Mouse (Mus musculus): Measurements from ENCODE around the gene Six1.

Six1 gene

GRCm38 (mm10) chr12:73050305-73050704 is 3.4 kb downstream of the Six1 start:
- no peak for DNase-seq (ENCODE audit: extremely low read depth, low read depth)

- no peak for DNase-seq (ENCODE audit: extremely low read depth, low read depth)
Measured at GRCm38 (mm10) chr12:73049520-73050225, 4.0 kb downstream of the Six1 start.

DNA sequence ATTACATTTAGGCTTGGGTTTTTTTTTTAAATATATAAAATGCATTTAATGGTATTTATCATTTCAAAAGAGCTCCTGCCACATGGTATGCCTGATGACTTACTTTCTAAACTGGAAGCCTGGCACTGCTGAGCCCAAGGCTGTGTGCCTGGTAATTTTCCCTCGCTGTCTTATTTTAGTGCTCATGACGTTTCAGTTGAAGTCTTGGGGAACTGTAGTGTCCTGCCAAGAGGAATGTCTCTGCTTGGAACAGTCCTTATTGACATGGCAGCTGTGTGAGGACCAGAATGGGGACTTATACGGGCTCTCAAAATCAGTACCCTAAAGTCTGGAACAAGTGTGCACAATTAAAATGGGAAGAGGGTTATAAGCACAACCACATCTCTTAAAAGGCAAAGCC is 5.2 kb downstream of the Six1 start:
- no peak for DNase-seq (ENCODE audit: extremely low read depth, low read depth)

DNA sequence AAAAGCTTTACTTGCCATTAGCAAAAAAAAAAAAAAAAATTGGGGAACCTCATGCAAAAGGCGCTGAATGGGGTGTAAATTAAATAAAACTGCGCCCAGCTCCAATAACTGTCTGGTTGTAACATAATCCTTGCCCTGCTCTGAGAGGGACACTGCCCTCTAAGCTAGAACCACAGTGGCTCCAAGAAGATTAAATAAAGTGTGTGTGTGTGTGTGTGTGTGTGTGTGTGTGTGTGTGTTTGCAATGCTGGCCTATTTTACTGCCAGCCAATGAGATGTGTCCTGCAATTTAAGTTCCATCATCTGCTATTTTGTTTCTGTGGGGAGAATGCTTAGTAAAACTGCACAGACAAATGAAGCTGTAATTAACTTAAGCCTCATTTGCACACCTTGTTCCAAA is 6.1 kb downstream of the Six1 start:
- DNase-seq (ENCODE audit: extremely low read depth, low read depth) = no peak

DNA sequence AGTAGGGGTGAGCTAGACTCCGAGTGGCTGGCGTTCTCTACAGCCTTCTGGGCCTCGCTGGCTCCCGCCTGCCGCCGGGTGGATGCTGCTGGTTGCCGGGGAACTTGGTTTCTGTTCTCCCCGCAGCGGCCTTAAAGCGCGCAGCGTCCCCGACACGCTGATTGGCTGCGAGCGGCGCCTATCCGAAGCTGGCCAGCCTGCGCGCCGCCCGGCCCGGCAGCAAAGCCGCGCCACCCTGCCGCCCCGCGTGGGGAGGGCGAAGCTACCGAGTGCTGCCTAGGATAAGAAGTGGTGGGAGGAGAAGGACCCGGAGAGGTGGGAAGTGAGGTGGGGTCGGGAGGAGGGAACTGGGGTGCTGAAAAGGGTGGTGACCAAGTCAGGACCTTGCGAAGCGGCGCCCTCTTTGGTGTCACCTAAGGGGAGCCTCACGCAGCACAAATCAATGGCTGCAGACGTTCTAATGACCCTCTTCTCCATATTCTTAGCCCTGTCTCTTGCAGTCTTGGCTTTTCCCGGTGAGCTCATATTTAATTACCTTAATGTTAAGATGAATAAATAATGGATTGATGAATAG is 7.0 kb downstream of the Six1 start:
- DNase-seq (ENCODE audit: extremely low read depth, low read depth) = no peak

- DNase-seq (ENCODE audit: extremely low read depth, low read depth) = no peak
Measured at GRCm38 (mm10) chr12:73045724-73046606, 7.7 kb downstream of the Six1 start.

GRCm38 (mm10) chr12:73045046-73045723 is 8.5 kb downstream of the Six1 start:
- no peak for DNase-seq (ENCODE audit: extremely low read depth, low read depth)

DNA sequence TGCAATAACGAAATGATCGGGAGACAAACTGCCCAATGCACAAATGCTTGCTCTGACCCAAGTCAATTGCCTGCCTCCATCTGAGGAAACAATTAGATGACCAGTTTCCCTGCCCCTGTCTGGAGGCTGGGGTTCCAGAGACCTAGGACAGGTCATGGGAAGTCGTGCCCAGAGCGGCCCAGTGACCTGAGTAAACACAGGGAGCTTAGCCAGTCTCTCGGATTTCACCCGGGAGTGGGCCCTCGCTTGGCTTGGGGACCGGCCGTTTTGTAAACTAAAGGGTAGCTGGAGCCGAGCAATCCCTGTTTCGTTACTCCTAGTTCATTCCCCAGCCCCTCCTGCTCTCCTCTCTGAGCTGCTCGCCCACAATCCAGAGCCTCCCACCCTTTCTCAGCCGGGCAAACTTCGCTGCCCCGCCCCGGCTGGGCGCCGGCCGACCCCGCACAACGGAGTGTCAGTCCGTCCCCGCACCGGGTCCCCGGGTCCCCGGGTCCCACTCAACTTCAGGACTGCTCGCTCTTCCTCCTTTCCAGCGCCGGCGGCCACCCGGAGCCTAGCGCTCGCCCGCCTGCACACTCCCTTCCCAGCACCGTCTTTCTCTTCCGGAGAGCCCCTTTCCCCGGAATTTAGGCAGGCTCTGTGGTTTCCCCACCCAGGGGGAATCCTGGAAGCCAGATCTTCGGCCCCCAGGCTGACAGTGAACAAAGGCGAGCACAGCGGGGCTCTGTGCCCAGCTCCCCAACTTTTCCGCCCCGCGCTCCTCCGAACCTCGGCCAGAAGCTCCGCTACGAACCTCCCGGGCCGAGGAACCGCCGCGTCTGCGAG is 9.3 kb downstream of the Six1 start:
- no peak for DNase-seq (ENCODE audit: extremely low read depth, low read depth)

GRCm38 (mm10) chr12:73043396-73044167 is 10.1 kb downstream of the Six1 start:
- no peak for DNase-seq (ENCODE audit: extremely low read depth, low read depth)

DNA sequence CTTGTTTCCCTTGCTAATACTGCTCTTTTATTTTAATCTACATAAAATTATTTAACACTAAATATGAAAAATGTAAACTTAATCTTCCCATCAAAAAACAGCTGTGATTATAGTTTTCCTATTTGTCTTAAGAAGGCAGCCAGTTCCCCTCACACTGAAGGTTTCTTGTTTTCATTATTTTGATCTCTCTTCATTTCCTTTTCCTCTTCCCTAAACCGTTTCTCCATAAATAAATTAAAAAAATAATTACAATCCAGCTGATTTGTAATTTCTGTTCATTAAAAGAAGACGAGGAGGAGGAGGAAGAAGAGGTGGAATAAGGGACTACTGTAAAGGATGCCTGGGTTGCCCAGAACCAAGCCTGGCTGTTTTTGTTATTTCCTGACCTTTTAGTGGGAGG is 10.8 kb downstream of the Six1 start:
- DNase-seq (ENCODE audit: extremely low read depth, low read depth) = no peak

DNA sequence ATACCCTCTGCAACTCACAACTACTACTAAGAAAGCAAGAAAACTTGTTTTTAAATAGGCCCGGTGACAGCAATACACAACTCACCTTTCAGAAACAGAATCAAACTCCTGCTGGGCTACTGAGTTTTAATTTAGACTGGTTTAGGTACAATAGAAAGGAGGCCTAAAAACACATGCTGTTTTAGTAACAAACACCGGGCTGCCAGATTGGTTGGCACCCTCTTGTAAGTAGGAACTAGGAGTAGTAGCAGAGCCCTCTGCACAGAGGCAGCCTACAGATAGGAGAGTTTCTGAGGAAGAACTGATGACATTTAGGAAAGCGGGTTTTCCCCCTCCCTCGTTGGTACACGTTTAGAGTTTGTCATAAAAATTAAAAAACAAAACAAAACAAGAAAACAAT is 11.3 kb downstream of the Six1 start:
- no peak for DNase-seq (ENCODE audit: extremely low read depth, low read depth)

DNA sequence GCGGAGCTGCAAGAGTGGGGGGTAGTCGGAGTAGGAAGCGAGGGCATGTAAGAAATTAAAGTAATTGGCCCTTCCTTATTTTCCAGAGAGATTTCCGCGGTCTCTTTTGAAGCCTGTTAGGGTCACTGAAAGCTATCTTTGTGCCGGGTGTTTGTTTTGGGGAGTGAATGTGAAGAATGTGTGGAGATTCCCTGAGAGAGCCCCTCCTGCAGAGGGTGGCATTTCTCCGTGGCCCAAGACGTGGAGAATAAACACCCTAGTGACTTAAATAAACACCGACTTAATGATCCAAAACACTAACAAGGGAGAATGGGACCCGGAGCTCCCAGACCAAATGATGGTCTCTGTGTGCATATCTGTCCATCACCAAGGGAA is 12.4 kb downstream of the Six1 start:
- no peak for DNase-seq (ENCODE audit: extremely low read depth, low read depth)

DNA sequence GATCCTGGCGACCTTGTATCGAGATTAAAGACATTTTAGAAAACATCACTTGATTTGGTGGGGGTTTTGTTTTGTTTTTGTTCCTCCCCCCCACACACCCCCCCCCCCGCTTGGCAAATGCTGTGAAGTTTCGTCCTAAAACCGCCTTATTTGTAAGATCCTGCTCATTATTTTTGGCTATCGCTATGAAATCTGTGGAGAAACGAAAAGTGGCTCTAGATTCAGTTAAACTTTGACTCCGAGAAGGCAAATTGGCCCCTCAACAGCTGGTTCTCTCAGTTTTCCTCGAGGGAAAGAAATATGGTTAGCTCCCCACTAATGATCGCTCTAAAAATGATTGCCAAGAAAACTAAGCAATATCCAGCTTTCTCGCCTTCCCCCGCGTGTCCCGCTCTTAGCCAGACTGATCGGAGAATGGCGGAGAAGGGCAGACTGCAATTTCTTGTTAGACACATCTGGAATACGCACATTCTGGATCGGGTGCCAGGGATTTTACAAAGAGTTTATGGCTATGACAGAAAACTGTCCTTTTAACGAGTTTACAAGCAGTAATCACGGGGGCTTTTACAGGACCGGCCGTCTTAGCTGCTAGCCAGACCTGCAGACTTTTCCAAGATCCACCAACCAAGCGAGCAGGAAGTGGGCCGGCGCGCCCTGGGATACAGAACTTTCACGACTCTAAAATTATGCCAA is 13.0 kb downstream of the Six1 start:
- no peak for DNase-seq (ENCODE audit: extremely low read depth, low read depth)

DNA sequence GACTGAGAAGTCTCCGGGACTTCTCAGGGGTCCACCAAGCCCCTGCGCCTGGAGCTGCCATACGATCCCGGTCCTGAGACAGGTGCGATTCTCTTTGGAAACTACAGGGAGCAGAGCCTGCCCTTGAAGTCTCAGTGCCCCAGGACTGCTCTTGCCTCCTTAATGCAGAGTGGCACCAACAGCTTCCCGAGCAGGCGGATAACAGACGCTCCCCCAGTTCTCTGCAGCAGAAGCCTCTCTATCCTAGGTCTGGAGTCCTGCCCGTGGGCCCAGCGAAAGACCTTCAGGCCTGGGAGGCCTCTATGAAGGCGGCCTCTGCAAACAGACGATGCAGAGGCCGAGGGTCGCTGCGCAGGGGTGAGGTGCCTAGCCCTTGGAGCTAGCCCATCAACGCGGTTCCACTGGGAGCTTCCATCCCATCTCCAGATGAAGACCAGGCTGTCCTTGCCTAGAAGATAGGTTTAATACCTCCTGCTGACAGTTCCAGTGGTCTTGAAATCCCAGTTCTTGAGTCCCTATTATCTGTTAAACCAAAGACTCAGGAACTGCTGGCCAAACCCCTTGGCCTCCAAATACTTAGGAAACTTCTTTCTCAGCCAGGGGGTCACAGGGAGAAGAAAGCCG is 13.6 kb downstream of the Six1 start:
- DNase-seq (ENCODE audit: extremely low read depth, low read depth) = no peak

GRCm38 (mm10) chr12:73038992-73039938 is 14.4 kb downstream of the Six1 start:
- DNase-seq (ENCODE audit: extremely low read depth, low read depth) = no peak

GRCm38 (mm10) chr12:73038441-73038991 is 15.2 kb downstream of the Six1 start:
- DNase-seq (ENCODE audit: extremely low read depth, low read depth) = no peak

- no peak for DNase-seq (ENCODE audit: extremely low read depth, low read depth)
Measured at GRCm38 (mm10) chr12:73037385-73038160, 16.1 kb downstream of the Six1 start.
